Mouse (Mus musculus): Measurements from ENCODE around the gene Zfp111. TPM values are rescaled to one million over a fixed set of nuclear protein-coding genes. Genes with fewer than 3 reads are reported as not detected.

Gene Zfp111
- total RNA-seq, 4 experiments from 2014 or later, result 2.1 to 3.7 (median 2.9) TPM

Other genes starting within 250 kb of the Zfp111 start
- gene Vmn1r181, start 236.8 kb downstream of the Zfp111 start, total RNA-seq (2022), result not detected
- gene V1rd19, start 209.8 kb downstream of the Zfp111 start, total RNA-seq (2022), result not detected
- gene Vmn1r183, start 158.2 kb downstream of the Zfp111 start, total RNA-seq (2022), result not detected
- 10 to 100 TPM; 18.4 to 22.1 (median 18.7) TPM for gene Zfp180, start 129.5 kb downstream of the Zfp111 start, total RNA-seq (2022)
- gene Zfp112, start 99.1 kb downstream of the Zfp111 start, total RNA-seq (2022), result 1 to 10 TPM; 4.5 to 6.1 (median 5.3) TPM
- 1 to 10 TPM; 3.6 to 4.7 (median 4.0) TPM for gene Zfp235, start 77.3 kb downstream of the Zfp111 start, total RNA-seq (2022)
- under 1 TPM in 3 of 4 experiments, not detected in 1; 0.15 to 0.34 (median 0.19) TPM for gene Zfp114, start 36.4 kb downstream of the Zfp111 start, total RNA-seq (2022)
- 1 to 10 TPM; 2.1 to 3.5 (median 3.2) TPM for gene Zfp109, start 26.1 kb upstream of the Zfp111 start, total RNA-seq (2022)
- 1 to 10 TPM; 2.0 to 2.4 (median 2.2) TPM for gene Zfp108, start 43.4 kb upstream of the Zfp111 start, total RNA-seq (2022)
- gene Zfp93, start 59.0 kb upstream of the Zfp111 start, total RNA-seq (2022), result 1 to 10 TPM; 5.9 to 6.9 (median 6.2) TPM
- 1 to 10 TPM; 2.8 to 4.9 (median 3.3) TPM for gene Zfp61, start 89.8 kb upstream of the Zfp111 start, total RNA-seq (2022)
- 1 to 10 TPM; 1.7 to 3.1 (median 2.9) TPM for gene Zfp94, start 105.2 kb upstream of the Zfp111 start, total RNA-seq (2022)
- not detected for gene Tescl, start 122.5 kb upstream of the Zfp111 start, total RNA-seq (2022)
- gene Lypd5, start 137.8 kb upstream of the Zfp111 start, total RNA-seq (2022), result not detected
- under 1 TPM; 0.17 to 0.74 (median 0.24) TPM for gene Kcnn4, start 158.8 kb upstream of the Zfp111 start, total RNA-seq (2022)
- 10 to 100 TPM in 2 of 4 experiments, 1 to 10 TPM in 2; 8.8 to 10.4 (median 9.9) TPM for gene Smg9, start 188.2 kb upstream of the Zfp111 start, total RNA-seq (2022)
- not detected for gene Irgc1, start 240.9 kb upstream of the Zfp111 start, total RNA-seq (2022)

All from gastrocnemius, adult 8-10 months (tissue).